Mouse (Mus musculus): ENCODE data around the gene Ubc. TPM values are rescaled to one million over a fixed set of nuclear protein-coding genes. Genes with fewer than 3 reads are reported as not detected.
A peak's percentile ranks its signal among the peaks of the same experiment; 100 is the strongest.

Ubc gene
- polyA plus RNA-seq, 1 experiment, result 1,123 TPM

DNA sequence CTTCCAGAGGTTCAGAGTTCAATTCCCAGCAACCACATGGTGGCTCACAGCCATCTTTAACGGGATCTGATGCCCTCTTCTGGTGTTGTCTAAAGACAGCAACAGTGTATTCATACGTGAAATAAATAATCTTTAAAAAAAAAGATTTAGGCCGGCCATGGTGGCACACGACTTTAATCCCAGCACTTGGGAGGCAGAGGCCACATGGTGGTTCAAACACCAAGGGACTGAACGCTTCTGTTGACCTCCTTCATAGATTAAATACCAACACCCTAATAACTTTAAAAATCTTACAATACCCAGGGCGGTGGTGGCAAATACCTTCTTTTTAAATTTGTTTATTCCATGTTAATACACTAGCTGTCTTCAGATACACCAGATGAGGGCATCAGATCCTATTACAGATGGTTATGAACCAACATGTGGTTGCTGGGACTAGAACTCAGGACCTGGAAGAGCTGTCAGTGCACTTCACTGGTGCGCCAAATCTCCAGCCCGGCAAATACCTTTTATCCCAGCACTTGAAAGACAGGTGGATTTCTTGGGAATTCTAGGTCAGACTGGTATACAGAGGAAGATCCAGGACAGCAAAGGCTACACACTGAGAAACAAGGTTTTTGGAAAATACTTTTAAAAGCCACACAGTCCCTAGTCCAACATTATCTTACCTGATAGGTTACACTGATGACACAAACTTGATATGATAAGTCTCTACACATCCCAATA is 4.6 kb downstream of the Ubc start:
- H3K4me1 ChIP-seq (ENCODE audit: control insufficient read depth, insufficient read depth, low read length), result peaks cover 8% of the 10 kb centered on the region
- peak; percentile 12 for TF ChIP-seq POLR2A (IDR thresholded peaks at IDR 0.05; ENCODE audit: low read depth, low read length)
- TF ChIP-seq CTCF (conservative IDR thresholded peaks at IDR 0.05; ENCODE audit: insufficient read depth, insufficient read length, low read depth, low read length), result no peak
- peak; percentile 50 for DNase-seq
- H3K4me3 ChIP-seq (ENCODE audit: insufficient read depth, low read depth, low read length), result peak overlapping the region; percentile 15
- H3K36me3 ChIP-seq (ENCODE audit: control insufficient read depth, insufficient read depth, low read length), result peaks cover 19% of the 10 kb centered on the region
- no peaks in the 10 kb centered on the region for H3K27me3 ChIP-seq (replicated peaks; ENCODE audit: control insufficient read depth, insufficient read depth, low read length)
- WGBS, result 24% methylated on average over 8 of the region's 8 CpGs
- H3K27ac ChIP-seq (ENCODE audit: insufficient read depth, low read depth, low read length), result no peak overlapping the region

- peaks cover 19% of the 10 kb centered on the region for H3K36me3 ChIP-seq (ENCODE audit: control insufficient read depth, insufficient read depth, low read length)
- no peak overlapping the region for H3K4me3 ChIP-seq (ENCODE audit: insufficient read depth, low read depth, low read length)
- DNase-seq, result no peak
- no peaks in the 10 kb centered on the region for H3K27me3 ChIP-seq (replicated peaks; ENCODE audit: control insufficient read depth, insufficient read depth, low read length)
- no peak for TF ChIP-seq POLR2A (IDR thresholded peaks at IDR 0.05; ENCODE audit: low read depth, low read length)
- TF ChIP-seq CTCF (conservative IDR thresholded peaks at IDR 0.05; ENCODE audit: insufficient read depth, insufficient read length, low read depth, low read length), result no peak
- 0 out of 2 replicates have a peak overlapping the region, but pooled peaks have one; percentile 7 for H3K27ac ChIP-seq (ENCODE audit: insufficient read depth, low read depth, low read length)
- 40% methylated on average over 2 of the region's 2 CpGs for WGBS
- peaks cover 8% of the 10 kb centered on the region for H3K4me1 ChIP-seq (ENCODE audit: control insufficient read depth, insufficient read depth, low read length)
Observed at GRCm38 (mm10) chr5:125384512-125385214, 5.3 kb downstream of the Ubc start.

DNA sequence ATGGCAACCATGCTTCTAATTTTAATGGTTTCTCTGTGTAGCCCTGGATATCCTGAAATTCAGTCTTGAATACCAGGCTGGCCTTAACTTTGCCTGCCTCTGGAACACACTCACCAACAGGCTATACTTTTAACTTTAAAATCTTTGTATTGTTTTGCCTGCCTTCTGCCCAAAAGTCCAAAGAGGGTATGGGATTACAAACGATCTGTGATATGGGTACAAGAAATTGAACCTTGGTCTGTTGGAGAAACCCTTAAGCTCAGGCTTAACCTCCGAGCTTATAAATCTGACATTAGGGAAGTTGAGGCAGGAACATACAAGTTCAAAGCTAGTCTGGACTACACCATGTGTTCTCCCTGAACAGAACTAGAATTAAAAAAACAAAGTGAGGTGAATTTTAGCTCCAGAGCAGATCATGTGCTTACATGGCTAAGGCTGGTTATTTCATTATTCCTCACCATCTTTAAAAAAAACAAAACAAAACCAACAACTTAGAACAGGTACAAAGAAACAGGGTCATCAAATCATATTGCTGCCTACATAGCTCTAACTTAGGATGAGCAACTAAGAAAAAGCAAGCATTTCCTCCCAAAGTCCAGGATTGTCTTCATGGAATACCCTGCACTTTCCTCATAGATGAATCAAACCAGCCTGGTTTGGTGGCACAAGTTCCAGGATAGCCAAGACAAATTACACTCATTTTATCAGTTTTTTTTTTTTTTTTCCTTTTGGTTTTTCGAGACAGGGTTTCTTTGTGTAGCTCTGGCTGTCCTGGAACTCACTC is 6.2 kb downstream of the Ubc start:
- peaks cover 19% of the 10 kb centered on the region for H3K36me3 ChIP-seq (ENCODE audit: control insufficient read depth, insufficient read depth, low read length)
- no peak for TF ChIP-seq CTCF (conservative IDR thresholded peaks at IDR 0.05; ENCODE audit: insufficient read depth, insufficient read length, low read depth, low read length)
- TF ChIP-seq POLR2A (IDR thresholded peaks at IDR 0.05; ENCODE audit: low read depth, low read length), result peak; percentile 29
- peaks cover 8% of the 10 kb centered on the region for H3K4me1 ChIP-seq (ENCODE audit: control insufficient read depth, insufficient read depth, low read length)
- no peak overlapping the region; the same call in 1 of the 2 replicates for H3K27ac ChIP-seq (ENCODE audit: insufficient read depth, low read depth, low read length)
- no peaks in the 10 kb centered on the region for H3K27me3 ChIP-seq (replicated peaks; ENCODE audit: control insufficient read depth, insufficient read depth, low read length)
- DNase-seq, result no peak
- no peak overlapping the region for H3K4me3 ChIP-seq (ENCODE audit: insufficient read depth, low read depth, low read length)
- 41% methylated on average over 3 of the region's 3 CpGs for WGBS

GRCm38 (mm10) chr5:125382673-125383558 is 7.1 kb downstream of the Ubc start:
- DNase-seq, result peak; percentile 81
- Histone ChIP-seq H3K36me3 (ENCODE audit: control insufficient read depth, insufficient read depth, low read length) (peaks cover 12% of the 10 kb centered on the region), H3K4me3 (ENCODE audit: insufficient read depth, low read depth, low read length) (no peak overlapping the region), H3K27me3 (replicated peaks; ENCODE audit: control insufficient read depth, insufficient read depth, low read length) (no peaks in the 10 kb centered on the region), H3K27ac (ENCODE audit: insufficient read depth, low read depth, low read length) (peak overlapping the region; percentile 36; the same call in 1 of the 2 replicates), H3K4me1 (ENCODE audit: control insufficient read depth, insufficient read depth, low read length) (peaks cover 8% of the 10 kb centered on the region)
- 24% methylated on average over 6 of the region's 6 CpGs for WGBS
- TF ChIP-seq CTCF (conservative IDR thresholded peaks at IDR 0.05; ENCODE audit: insufficient read depth, insufficient read length, low read depth, low read length), result peak; percentile 71
- peak; percentile 8 for TF ChIP-seq POLR2A (IDR thresholded peaks at IDR 0.05; ENCODE audit: low read depth, low read length)

DNA sequence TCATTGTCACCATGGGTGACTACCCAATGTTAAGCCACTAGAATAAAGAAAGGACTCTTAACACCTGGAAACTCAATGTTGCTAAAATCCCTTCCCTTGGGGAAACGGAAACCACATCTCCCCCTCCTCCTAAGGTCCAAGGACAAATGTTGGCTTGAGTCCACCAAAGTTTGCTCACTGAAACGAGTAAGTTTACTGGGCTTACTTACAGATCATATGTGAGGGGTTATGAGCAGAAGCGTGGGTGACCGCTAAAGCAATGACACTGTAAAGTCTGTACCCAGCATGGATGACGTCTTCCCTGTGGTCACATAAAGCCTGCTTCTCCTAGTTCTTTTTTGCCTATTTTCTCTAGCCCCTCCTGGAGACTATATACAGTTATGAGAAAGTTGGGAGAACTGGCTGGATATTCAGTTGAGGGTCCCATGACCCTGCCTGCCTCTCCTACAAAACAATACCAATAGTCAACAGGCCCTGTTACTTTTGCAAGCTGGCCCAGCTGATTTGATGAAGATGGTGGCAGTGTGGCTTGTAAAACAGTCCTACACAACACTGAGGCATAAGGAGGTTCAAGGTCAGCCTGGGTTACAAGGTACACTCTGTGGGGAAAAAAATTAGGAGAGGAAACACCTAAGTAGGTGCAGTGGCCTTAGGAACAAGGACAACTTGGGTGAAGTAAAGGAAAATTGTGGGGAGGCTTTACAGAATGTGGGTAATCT is 7.9 kb downstream of the Ubc start:
- 41% methylated on average over 5 of the region's 5 CpGs for WGBS
- DNase-seq, result peak; percentile 33
- Histone ChIP-seq H3K27me3 (replicated peaks; ENCODE audit: control insufficient read depth, insufficient read depth, low read length) (no peaks in the 10 kb centered on the region), H3K27ac (ENCODE audit: insufficient read depth, low read depth, low read length) (no peak overlapping the region), H3K36me3 (ENCODE audit: control insufficient read depth, insufficient read depth, low read length) (peaks cover 12% of the 10 kb centered on the region), H3K4me3 (ENCODE audit: insufficient read depth, low read depth, low read length) (no peak overlapping the region), H3K4me1 (ENCODE audit: control insufficient read depth, insufficient read depth, low read length) (peaks cover 8% of the 10 kb centered on the region)
- TF ChIP-seq POLR2A (IDR thresholded peaks at IDR 0.05; ENCODE audit: low read depth, low read length) (no peak), CTCF (conservative IDR thresholded peaks at IDR 0.05; ENCODE audit: insufficient read depth, insufficient read length, low read depth, low read length) (no peak)

DNA sequence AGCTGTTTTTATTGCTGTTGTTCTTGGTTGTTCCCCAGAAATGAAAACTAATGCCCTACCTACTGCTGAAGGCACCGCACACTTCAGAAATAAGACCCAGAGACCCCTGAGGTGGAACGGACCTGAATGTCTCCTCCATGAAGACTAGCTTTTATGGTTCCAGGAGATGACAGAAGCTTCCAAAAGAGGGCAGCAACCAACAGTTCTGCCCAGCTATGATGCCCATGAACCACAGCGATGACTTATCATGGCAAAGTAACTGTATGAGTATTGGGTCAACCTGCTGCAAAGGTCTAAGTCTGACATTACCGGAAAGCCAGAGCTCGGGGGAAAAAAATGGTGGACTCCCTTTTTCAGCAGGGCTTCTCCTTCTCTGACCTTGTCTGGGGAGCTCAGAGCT is 11.1 kb downstream of the Ubc start:
- WGBS, result 56% methylated on average over 5 of the region's 5 CpGs
- TF ChIP-seq POLR2A (IDR thresholded peaks at IDR 0.05; ENCODE audit: low read depth, low read length) (no peak), CTCF (conservative IDR thresholded peaks at IDR 0.05; ENCODE audit: insufficient read depth, insufficient read length, low read depth, low read length) (peak; percentile 58)
- H3K36me3 ChIP-seq (ENCODE audit: control insufficient read depth, insufficient read depth, low read length), result peaks cover 2% of the 10 kb centered on the region; the same call in 1 of the 2 replicates
- no peak for DNase-seq
- no peak overlapping the region for H3K4me3 ChIP-seq (ENCODE audit: insufficient read depth, low read depth, low read length)
- H3K4me1 ChIP-seq (ENCODE audit: control insufficient read depth, insufficient read depth, low read length), result no peaks in the 10 kb centered on the region; the same call in 1 of the 2 replicates
- no peak overlapping the region for H3K27ac ChIP-seq (ENCODE audit: insufficient read depth, low read depth, low read length)
- H3K27me3 ChIP-seq (replicated peaks; ENCODE audit: control insufficient read depth, insufficient read depth, low read length), result no peaks in the 10 kb centered on the region

All from kidney, adult 2 months (tissue).